Mouse (Mus musculus): ENCODE data around the gene Gm4303. TPM values are rescaled to one million over a fixed set of nuclear protein-coding genes. Genes with fewer than 3 reads are reported as not detected.
"Not testable (repeated sequence)": the region's sequence is repeated elsewhere in the genome, so short reads cannot be mapped to it uniquely, and the experiment has no call there.

The Gm4303 gene
- total RNA-seq (2014; rRNA removed) (not detected in 2 replicates), polyA plus RNA-seq (2015; fragmentation: Nextera tagmentation; extraction: Ambion mirVana) (not detected in 2 replicates)

DNA sequence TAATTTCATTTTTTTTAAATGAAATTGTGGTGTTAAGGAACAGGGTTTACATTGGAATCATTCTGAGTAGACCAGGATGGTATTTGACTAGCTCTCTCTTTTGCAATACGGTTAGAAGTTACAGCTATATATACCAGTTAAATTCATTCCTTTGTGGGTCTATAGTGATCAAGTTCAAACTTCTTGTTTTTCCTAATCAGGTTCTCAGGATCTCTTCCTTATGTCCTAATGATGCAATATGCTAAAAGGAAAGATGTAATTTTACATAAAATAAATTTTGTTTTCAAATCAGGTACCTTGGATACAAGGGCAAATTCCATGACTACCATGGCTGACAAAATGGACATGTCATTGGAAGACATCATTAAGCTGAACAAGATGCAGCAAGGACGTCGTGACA is at the start of gene Gm4303:
Gene Gm4303 (plus strand): TSS at position 301 of the 400 bp plus-strand sequence.
- H3K9me3 ChIP-seq (ENCODE audit: low read length); ATAC-seq; H3K4me2 ChIP-seq (ENCODE audit: low read depth); H3K27me3 ChIP-seq (ENCODE audit: insufficient read depth, low read length); H3K27ac ChIP-seq (ENCODE audit: low read depth, low read length); H3K36me3 ChIP-seq (ENCODE audit: insufficient read depth); H3K9ac ChIP-seq; H3K4me3 ChIP-seq (ENCODE audit: low read depth, low read length); H3K4me1 ChIP-seq (ENCODE audit: insufficient read depth); DNase-seq: not testable (repeated sequence)
- no CpG with 5 or more reads among the region's 3 CpGs for WGBS

DNA sequence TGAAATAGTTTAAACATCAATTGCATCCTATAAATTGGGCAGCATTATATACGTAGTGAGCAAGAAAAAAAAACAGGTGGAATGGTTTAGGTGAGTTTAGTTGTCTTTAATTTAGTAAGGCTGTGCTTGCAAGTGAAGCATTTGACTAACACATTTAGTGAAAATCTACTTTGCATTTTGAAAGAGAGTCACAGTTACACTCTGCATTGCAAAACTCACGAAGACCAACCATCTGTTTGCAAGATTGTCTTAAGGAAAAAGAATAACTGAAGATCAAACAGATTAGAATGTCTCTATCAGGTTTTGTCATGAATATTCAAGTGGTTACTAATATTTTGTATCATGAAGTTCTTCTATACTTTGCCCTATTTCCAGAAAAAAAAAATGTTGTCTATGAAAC is 49.7 kb upstream of the Gm4303 start:
- H3K9ac ChIP-seq = no peak overlapping the region
- ATAC-seq (no peak), DNase-seq (no peak)
- WGBS = 69% methylated on average over 2 of the region's 2 CpGs
- no peaks in the 10 kb centered on the region for H3K27me3 ChIP-seq (ENCODE audit: insufficient read depth, low read length)
- H3K27ac ChIP-seq (ENCODE audit: low read depth, low read length) = no peak overlapping the region
- TF ChIP-seq CTCF (IDR thresholded peaks at IDR 0.05; ENCODE audit: low read depth) = no peak
- no peak overlapping the region for H3K4me3 ChIP-seq (ENCODE audit: low read depth, low read length)
- H3K36me3 ChIP-seq (ENCODE audit: insufficient read depth) = no peaks in the 10 kb centered on the region
- H3K9me3 ChIP-seq (ENCODE audit: low read length) = no peaks in the 10 kb centered on the region
- no peaks in the 10 kb centered on the region for H3K4me1 ChIP-seq (ENCODE audit: insufficient read depth)
- no peak overlapping the region for H3K4me2 ChIP-seq (ENCODE audit: low read depth)

DNA sequence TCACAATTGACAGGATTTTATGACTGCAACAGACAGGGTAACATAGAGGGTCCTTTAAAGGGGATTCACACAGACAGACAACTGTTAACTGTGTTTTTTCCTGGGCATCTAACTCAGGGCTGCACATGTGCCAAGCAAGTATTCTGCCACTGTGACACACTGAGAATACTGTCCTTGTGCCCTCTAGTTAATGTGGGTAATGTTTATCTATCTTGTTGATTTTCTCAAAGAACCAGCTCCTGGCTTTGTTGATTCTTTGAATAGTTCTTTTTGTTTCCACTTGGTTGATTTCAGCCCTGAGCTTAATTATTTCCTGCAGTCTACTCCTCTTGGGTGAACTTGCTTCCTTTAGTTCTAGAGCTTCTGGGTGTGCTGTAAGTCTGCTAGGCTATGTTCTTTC is 45.7 kb upstream of the Gm4303 start:
- not testable (repeated sequence) for H3K4me3 ChIP-seq (ENCODE audit: low read depth, low read length); H3K27me3 ChIP-seq (ENCODE audit: insufficient read depth, low read length); H3K9me3 ChIP-seq (ENCODE audit: low read length); H3K4me1 ChIP-seq (ENCODE audit: insufficient read depth); DNase-seq; ATAC-seq; H3K27ac ChIP-seq (ENCODE audit: low read depth, low read length); H3K9ac ChIP-seq; H3K4me2 ChIP-seq (ENCODE audit: low read depth); H3K36me3 ChIP-seq (ENCODE audit: insufficient read depth)

DNA sequence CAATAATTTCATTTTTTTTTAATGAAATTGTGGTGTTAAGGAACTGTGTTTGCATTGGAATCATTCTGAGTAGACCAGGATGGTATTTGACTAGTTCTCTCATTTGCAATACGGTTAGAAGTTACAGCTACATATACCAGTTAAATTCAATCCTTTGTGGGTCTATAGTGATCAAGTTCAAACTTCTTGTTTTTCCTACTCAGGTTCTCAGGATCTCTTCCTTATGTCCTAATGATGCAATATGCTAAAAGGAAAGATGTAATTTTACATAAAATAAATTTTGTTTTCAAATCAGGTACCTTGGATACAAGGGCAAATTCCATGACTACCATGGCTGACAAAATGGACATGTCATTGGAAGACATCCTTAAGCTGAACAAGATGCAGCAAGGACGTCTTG is 10.4 kb upstream of the Gm4303 start, which contains the start of gene Gm4301:
Gene Gm4301 (plus strand): TSS at position 301 of the 400 bp plus-strand sequence.
- not testable (repeated sequence) for H3K27ac ChIP-seq (ENCODE audit: low read depth, low read length); H3K4me2 ChIP-seq (ENCODE audit: low read depth)

DNA sequence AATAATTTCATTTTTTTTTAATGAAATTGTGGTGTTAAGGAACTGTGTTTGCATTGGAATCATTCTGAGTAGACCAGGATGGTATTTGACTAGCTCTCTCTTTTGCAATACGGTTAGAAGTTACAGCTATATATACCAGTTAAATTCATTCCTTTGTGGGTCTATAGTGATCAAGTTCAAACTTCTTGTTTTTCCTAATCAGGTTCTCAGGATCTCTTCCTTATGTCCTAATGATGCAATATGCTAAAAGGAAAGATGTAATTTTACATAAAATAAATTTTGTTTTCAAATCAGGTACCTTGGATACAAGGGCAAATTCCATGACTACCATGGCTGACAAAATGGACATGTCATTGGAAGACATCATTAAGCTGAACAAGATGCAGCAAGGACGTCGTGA is 5.2 kb upstream of the Gm4303 start, which contains the start of gene Gm4302:
Gene Gm4302 (plus strand): TSS at position 301 of the 400 bp plus-strand sequence.
- H3K36me3 ChIP-seq (ENCODE audit: insufficient read depth); H3K4me2 ChIP-seq (ENCODE audit: low read depth); H3K4me1 ChIP-seq (ENCODE audit: insufficient read depth); H3K27me3 ChIP-seq (ENCODE audit: insufficient read depth, low read length); DNase-seq; H3K27ac ChIP-seq (ENCODE audit: low read depth, low read length); H3K4me3 ChIP-seq (ENCODE audit: low read depth, low read length); ATAC-seq; H3K9ac ChIP-seq; H3K9me3 ChIP-seq (ENCODE audit: low read length): not testable (repeated sequence)
- no CpG with 5 or more reads among the region's 3 CpGs for WGBS

More for the DNA sequence above, 10.4 kb upstream of the Gm4303 start, which contains the start of gene Gm4301:
- H3K9me3 ChIP-seq (ENCODE audit: low read length); H3K27me3 ChIP-seq (ENCODE audit: insufficient read depth, low read length); H3K36me3 ChIP-seq (ENCODE audit: insufficient read depth); H3K4me1 ChIP-seq (ENCODE audit: insufficient read depth); DNase-seq; H3K4me3 ChIP-seq (ENCODE audit: low read depth, low read length); ATAC-seq; H3K9ac ChIP-seq: not testable (repeated sequence)
- WGBS = no CpG with 5 or more reads among the region's 2 CpGs

DNA sequence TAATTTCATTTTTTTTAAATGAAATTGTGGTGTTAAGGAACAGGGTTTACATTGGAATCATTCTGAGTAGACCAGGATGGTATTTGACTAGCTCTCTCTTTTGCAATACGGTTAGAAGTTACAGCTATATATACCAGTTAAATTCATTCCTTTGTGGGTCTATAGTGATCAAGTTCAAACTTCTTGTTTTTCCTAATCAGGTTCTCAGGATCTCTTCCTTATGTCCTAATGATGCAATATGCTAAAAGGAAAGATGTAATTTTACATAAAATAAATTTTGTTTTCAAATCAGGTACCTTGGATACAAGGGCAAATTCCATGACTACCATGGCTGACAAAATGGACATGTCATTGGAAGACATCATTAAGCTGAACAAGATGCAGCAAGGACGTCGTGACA is 5.0 kb downstream of the Gm4303 start, which contains the start of gene Gm4305:
Gene Gm4305 (plus strand): TSS at position 301 of the 400 bp plus-strand sequence.
- H3K4me1 ChIP-seq (ENCODE audit: insufficient read depth); H3K9ac ChIP-seq; ATAC-seq; H3K4me2 ChIP-seq (ENCODE audit: low read depth); DNase-seq; H3K36me3 ChIP-seq (ENCODE audit: insufficient read depth); H3K9me3 ChIP-seq (ENCODE audit: low read length); H3K4me3 ChIP-seq (ENCODE audit: low read depth, low read length); H3K27ac ChIP-seq (ENCODE audit: low read depth, low read length); H3K27me3 ChIP-seq (ENCODE audit: insufficient read depth, low read length): not testable (repeated sequence)
- no CpG with 5 or more reads among the region's 3 CpGs for WGBS

DNA sequence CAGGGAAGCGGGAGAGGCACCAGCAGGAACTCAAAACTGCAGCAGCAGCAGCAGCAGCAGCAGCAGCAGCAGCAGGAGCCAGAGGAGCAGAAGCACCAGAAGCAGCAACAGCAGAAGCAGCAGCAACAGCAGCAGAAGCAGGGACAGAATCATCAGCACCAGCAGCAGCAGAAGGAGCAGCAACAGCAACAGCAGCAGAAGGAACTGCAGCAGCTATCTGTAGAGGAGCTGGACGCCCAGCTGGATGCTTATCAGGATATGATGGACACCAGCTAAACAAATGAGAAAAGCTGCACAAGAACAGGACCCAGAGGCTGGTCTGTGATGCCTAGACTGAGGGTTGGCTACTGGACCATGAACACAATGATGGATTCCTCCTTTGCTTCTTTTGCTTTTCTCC is 11.1 kb downstream of the Gm4303 start:
- not testable (repeated sequence) for DNase-seq; H3K27me3 ChIP-seq (ENCODE audit: insufficient read depth, low read length); H3K4me1 ChIP-seq (ENCODE audit: insufficient read depth); H3K9ac ChIP-seq; H3K4me3 ChIP-seq (ENCODE audit: low read depth, low read length); ATAC-seq; H3K36me3 ChIP-seq (ENCODE audit: insufficient read depth); H3K27ac ChIP-seq (ENCODE audit: low read depth, low read length); H3K9me3 ChIP-seq (ENCODE audit: low read length); H3K4me2 ChIP-seq (ENCODE audit: low read depth)
- 63% methylated on average over 2 of the region's 2 CpGs for WGBS

DNA sequence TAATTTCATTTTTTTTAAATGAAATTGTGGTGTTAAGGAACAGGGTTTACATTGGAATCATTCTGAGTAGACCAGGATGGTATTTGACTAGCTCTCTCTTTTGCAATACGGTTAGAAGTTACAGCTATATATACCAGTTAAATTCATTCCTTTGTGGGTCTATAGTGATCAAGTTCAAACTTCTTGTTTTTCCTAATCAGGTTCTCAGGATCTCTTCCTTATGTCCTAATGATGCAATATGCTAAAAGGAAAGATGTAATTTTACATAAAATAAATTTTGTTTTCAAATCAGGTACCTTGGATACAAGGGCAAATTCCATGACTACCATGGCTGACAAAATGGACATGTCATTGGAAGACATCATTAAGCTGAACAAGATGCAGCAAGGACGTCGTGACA is 15.3 kb downstream of the Gm4303 start, which contains the start of gene Gm4307:
Gene Gm4307 (plus strand): TSS at position 301 of the 400 bp plus-strand sequence.
- WGBS = no CpG with 5 or more reads among the region's 3 CpGs
- not testable (repeated sequence) for H3K36me3 ChIP-seq (ENCODE audit: insufficient read depth)

DNA sequence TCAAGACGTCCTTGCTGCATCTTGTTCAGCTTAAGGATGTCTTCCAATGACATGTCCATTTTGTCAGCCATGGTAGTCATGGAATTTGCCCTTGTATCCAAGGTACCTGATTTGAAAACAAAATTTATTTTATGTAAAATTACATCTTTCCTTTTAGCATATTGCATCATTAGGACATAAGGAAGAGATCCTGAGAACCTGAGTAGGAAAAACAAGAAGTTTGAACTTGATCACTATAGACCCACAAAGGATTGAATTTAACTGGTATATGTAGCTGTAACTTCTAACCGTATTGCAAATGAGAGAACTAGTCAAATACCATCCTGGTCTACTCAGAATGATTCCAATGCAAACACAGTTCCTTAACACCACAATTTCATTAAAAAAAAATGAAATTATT is 36.7 kb downstream of the Gm4303 start, which contains the start of gene Gm4312:
Gene Gm4312 (minus strand): TSS at position 101 of the 400 bp plus-strand sequence.
- not testable (repeated sequence) for H3K36me3 ChIP-seq (ENCODE audit: insufficient read depth); ATAC-seq; H3K4me3 ChIP-seq (ENCODE audit: low read depth, low read length); H3K27ac ChIP-seq (ENCODE audit: low read depth, low read length); DNase-seq; H3K4me2 ChIP-seq (ENCODE audit: low read depth); H3K4me1 ChIP-seq (ENCODE audit: insufficient read depth); H3K9me3 ChIP-seq (ENCODE audit: low read length); H3K9ac ChIP-seq; H3K27me3 ChIP-seq (ENCODE audit: insufficient read depth, low read length)
- no CpG with 5 or more reads among the region's 2 CpGs for WGBS

More for the DNA sequence above, 15.3 kb downstream of the Gm4303 start, which contains the start of gene Gm4307:
- H3K9ac ChIP-seq; ATAC-seq; H3K4me1 ChIP-seq (ENCODE audit: insufficient read depth); H3K4me2 ChIP-seq (ENCODE audit: low read depth); H3K9me3 ChIP-seq (ENCODE audit: low read length); H3K27ac ChIP-seq (ENCODE audit: low read depth, low read length); H3K4me3 ChIP-seq (ENCODE audit: low read depth, low read length); DNase-seq; H3K27me3 ChIP-seq (ENCODE audit: insufficient read depth, low read length): not testable (repeated sequence)

All from forebrain, postnatal 0 days (tissue).